Mouse (Mus musculus) embryonic facial prominence, embryonic 10.5 days (tissue): ENCODE results near the gene Fdx1. TPM values are rescaled to one million over a fixed set of nuclear protein-coding genes. Genes with fewer than 3 reads are reported as not detected.
A peak's percentile ranks its signal among the peaks of the same experiment; 100 is the strongest.

Source experiments
- DNase-seq: peaks from one replicate; pipeline ENCODE4 v3.0.0-alpha.2; 2017; ENCODE audit warnings: low spot score
- H3K27ac ChIP-seq: fragments of 300-500 bp; sonication (generic); replicated peaks from 2 replicates; pipeline ENCODE4 v1.5.1; 2016; ENCODE audit warnings: mild to moderate bottlenecking
- H3K27me3 ChIP-seq: fragments of 300-500 bp; sonication (generic); replicated peaks from 2 replicates; pipeline ENCODE4 v1.6.1; 2016; ENCODE audit warnings: low read depth, mild to moderate bottlenecking; ENCODE audit not compliant: poor library complexity, severe bottlenecking
- H3K36me3 ChIP-seq: fragments of 300-500 bp; sonication (generic); replicated peaks from 2 replicates; pipeline ENCODE4 v1.6.1; 2016; ENCODE audit warnings: mild to moderate bottlenecking, moderate library complexity
- H3K4me1 ChIP-seq: fragments of 300-500 bp; sonication (generic); 2 replicates; pipeline ENCODE4 v1.6.1; 2016
- H3K4me3 ChIP-seq: fragments of 300-500 bp; sonication (generic); 2 replicates; pipeline ENCODE4 v1.5.1; 2016; ENCODE audit warnings: mild to moderate bottlenecking, moderate library complexity
- H3K9me3 ChIP-seq: fragments of 300-500 bp; sonication (generic); 2 replicates; pipeline ENCODE4 v1.6.1; 2016; ENCODE audit warnings: mild to moderate bottlenecking
- WGBS: fragments of 180-500 bp; shearing (Covaris S2); methylation state at CpG from one replicate; pipeline ENCODE4 v1.1.7; 2016; 5-methylcytosine and 5-hydroxymethylcytosine counted together
- polyA plus RNA-seq: library from polyadenylated mRNA; unstranded; fragments of >200 nt; fragmentation: Nextera tagmentation; extraction: Ambion mirVana; gene quantifications from 2 replicates; pipeline ENCODE4 v1.2.1, GENCODE M21; 2016

Gene Fdx1
- polyA plus RNA-seq, 1 experiment from 2014 or later, result 59.5 TPM

DNA sequence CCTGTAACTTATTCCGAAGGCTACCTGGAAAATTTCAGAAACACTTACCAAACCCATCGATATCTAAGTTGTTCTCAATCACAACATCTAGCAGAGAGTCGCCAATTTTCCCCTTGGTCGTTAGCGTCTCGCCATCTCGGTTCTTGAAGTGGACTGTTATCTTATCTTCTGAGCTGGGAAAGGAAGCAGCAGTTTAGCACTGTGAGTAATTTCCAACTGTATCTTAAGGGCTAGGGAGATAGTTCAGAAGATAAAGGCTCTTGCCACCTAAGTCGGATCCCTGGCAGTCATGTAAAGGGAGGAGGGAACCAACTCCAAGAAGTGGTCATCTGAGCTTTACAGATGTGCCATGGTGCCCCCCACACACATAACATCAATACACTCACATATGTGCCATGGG lies 6.3 kb downstream of the Fdx1 start:
- no peak for DNase-seq
- Histone ChIP-seq H3K4me1 (0 out of 2 replicates have a peak, but pooled peaks cover 10% of the 10 kb centered on the region), H3K27me3 (no peaks in the 10 kb centered on the region), H3K9me3 (no peaks in the 10 kb centered on the region), H3K27ac (no peak overlapping the region), H3K4me3 (no peak overlapping the region), H3K36me3 (peaks cover 27% of the 10 kb centered on the region)
- 90% methylated on average over 8 of the region's 8 CpGs for WGBS

DNA sequence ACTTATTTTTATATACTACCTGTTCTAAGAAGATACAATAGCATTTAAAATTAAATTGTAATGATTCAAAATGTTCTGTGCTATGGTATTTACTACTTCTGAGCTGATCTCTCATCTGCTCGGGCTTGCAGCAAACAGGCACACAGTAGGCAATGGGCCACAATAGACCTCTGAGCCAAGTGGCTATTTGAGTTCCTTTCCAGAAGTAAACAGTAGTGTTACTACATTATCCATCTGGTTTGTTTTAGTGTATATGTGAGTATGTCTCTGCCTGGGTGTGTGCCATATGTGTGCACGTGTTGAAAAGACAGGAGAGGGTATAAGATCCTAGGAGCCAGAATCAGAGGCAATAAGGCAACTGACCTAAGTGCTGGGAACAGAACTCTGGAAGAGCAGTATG lies 6.9 kb downstream of the Fdx1 start:
- H3K36me3 ChIP-seq, result peaks cover 29% of the 10 kb centered on the region
- no peaks in the 10 kb centered on the region for H3K9me3 ChIP-seq
- no peak for DNase-seq
- no peak overlapping the region for H3K4me3 ChIP-seq
- H3K27me3 ChIP-seq, result no peaks in the 10 kb centered on the region
- WGBS, result 90% methylated on average over 2 of the region's 2 CpGs
- 0 out of 2 replicates have a peak, but pooled peaks cover 9% of the 10 kb centered on the region for H3K4me1 ChIP-seq
- H3K27ac ChIP-seq, result no peak overlapping the region

- H3K36me3 ChIP-seq, result peaks cover 41% of the 10 kb centered on the region
- H3K4me1 ChIP-seq, result no peaks in the 10 kb centered on the region
- H3K9me3 ChIP-seq, result no peaks in the 10 kb centered on the region
- WGBS, result 75% methylated on average over 2 of the region's 2 CpGs
- no peak overlapping the region for H3K27ac ChIP-seq
- H3K27me3 ChIP-seq, result no peaks in the 10 kb centered on the region
- no peak for DNase-seq
- H3K4me3 ChIP-seq, result no peak overlapping the region
These were observed 12.0 kb downstream of the Fdx1 start for GRCm38 (mm10) chr9:51951337-51951736.

DNA sequence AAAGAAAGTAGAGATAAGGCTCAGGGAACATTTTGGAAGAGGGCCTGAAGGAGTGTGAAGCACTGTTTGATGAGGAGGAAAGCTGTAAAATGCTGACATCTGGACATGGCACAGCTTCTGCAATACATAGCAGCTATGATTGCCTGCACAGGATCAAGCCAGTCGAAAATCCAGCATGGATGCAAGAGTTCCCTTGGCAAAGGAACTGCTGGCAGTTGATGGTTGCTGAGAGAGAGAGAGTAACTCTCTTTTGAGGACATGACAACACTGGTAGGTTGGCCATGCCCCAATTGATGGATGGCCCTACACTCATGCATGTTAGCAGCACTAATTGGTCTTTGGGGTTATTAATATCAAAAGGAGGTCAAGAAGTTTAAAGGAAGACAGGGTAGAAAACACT lies 12.7 kb downstream of the Fdx1 start:
- Histone ChIP-seq H3K27me3 (no peaks in the 10 kb centered on the region), H3K27ac (no peak overlapping the region), H3K36me3 (peaks cover 40% of the 10 kb centered on the region), H3K4me3 (no peak overlapping the region), H3K4me1 (no peaks in the 10 kb centered on the region), H3K9me3 (no peaks in the 10 kb centered on the region)
- 76% methylated on average over 1 of the region's 1 CpGs for WGBS
- DNase-seq, result no peak

GRCm38 (mm10) chr9:51950225-51950624 lies 13.1 kb downstream of the Fdx1 start:
- H3K27ac ChIP-seq, result no peak overlapping the region
- no peaks in the 10 kb centered on the region for H3K27me3 ChIP-seq
- DNase-seq, result no peak
- H3K9me3 ChIP-seq, result no peaks in the 10 kb centered on the region
- no peaks in the 10 kb centered on the region for H3K4me1 ChIP-seq
- WGBS, result 85% methylated on average over 3 of the region's 3 CpGs
- H3K36me3 ChIP-seq, result peaks cover 40% of the 10 kb centered on the region
- H3K4me3 ChIP-seq, result no peak overlapping the region

GRCm38 (mm10) chr9:51943934-51944333 lies 19.4 kb downstream of the Fdx1 start:
- Histone ChIP-seq H3K9me3 (no peaks in the 10 kb centered on the region), H3K36me3 (peaks cover 31% of the 10 kb centered on the region), H3K4me1 (no peaks in the 10 kb centered on the region), H3K4me3 (no peak overlapping the region), H3K27ac (no peak overlapping the region), H3K27me3 (no peaks in the 10 kb centered on the region)
- 91% methylated on average over 6 of the region's 6 CpGs for WGBS
- DNase-seq, result no peak

DNA sequence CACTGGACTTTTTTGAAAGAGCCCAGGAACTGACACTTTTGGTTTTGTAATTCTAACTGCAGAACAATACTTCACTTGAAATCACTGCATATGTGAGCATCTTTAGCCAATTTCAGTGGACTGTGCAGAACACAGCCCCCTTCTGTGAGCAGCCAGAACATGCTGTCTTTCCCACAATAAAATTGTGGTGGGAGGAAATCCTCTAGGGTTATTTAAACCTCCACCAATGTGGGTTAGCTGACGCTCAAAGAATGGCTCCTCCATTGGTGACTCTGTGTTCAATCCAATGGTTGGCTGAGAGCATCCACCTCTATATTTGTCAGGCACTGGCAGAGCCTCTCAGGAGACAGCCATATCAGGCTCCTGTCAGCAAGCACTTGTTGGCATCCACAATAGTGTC lies 28.7 kb downstream of the Fdx1 start:
- no peak overlapping the region for H3K4me3 ChIP-seq
- H3K36me3 ChIP-seq, result no peaks in the 10 kb centered on the region
- H3K27me3 ChIP-seq, result no peaks in the 10 kb centered on the region
- no peak overlapping the region for H3K27ac ChIP-seq
- 80% methylated on average over 1 of the region's 1 CpGs for WGBS
- no peak for DNase-seq
- no peaks in the 10 kb centered on the region for H3K9me3 ChIP-seq
- no peaks in the 10 kb centered on the region for H3K4me1 ChIP-seq

GRCm38 (mm10) chr9:51931997-51932396 lies 31.4 kb downstream of the Fdx1 start:
- no peaks in the 10 kb centered on the region for H3K27me3 ChIP-seq
- WGBS, result 88% methylated on average over 3 of the region's 3 CpGs

GRCm38 (mm10) chr9:51931054-51931690 lies 32.2 kb downstream of the Fdx1 start:
- H3K4me1 ChIP-seq, result peaks cover 20% of the 10 kb centered on the region
- H3K27me3 ChIP-seq, result no peaks in the 10 kb centered on the region
- no peaks in the 10 kb centered on the region for H3K9me3 ChIP-seq
- H3K4me3 ChIP-seq, result no peak overlapping the region
- no peaks in the 10 kb centered on the region for H3K36me3 ChIP-seq
- no peak overlapping the region for H3K27ac ChIP-seq
- DNase-seq, result no peak
- WGBS, result 92% methylated on average over 7 of the region's 7 CpGs

More at GRCm38 (mm10) chr9:51931997-51932396, 31.4 kb downstream of the Fdx1 start:
- DNase-seq, result no peak
- Histone ChIP-seq H3K36me3 (no peaks in the 10 kb centered on the region), H3K9me3 (no peaks in the 10 kb centered on the region), H3K4me1 (peaks cover 20% of the 10 kb centered on the region), H3K27ac (no peak overlapping the region), H3K4me3 (no peak overlapping the region)

GRCm38 (mm10) chr9:51929972-51930371 lies 33.4 kb downstream of the Fdx1 start:
- WGBS, result 84% methylated on average over 5 of the region's 5 CpGs
- H3K27me3 ChIP-seq, result no peaks in the 10 kb centered on the region
- H3K4me3 ChIP-seq, result no peak overlapping the region
- H3K27ac ChIP-seq, result no peak overlapping the region
- no peak for DNase-seq
- H3K36me3 ChIP-seq, result no peaks in the 10 kb centered on the region
- H3K9me3 ChIP-seq, result no peaks in the 10 kb centered on the region
- peaks cover 20% of the 10 kb centered on the region for H3K4me1 ChIP-seq

- WGBS, result 64% methylated on average over 7 of the region's 7 CpGs
- peak overlapping the region; percentile 26; the same call in 1 of the 2 replicates for H3K27ac ChIP-seq
These were observed 34.7 kb downstream of the Fdx1 start for GRCm38 (mm10) chr9:51928659-51929058.

GRCm38 (mm10) chr9:51928116-51928515 lies 35.2 kb downstream of the Fdx1 start:
- peak; percentile 38 for DNase-seq
- Histone ChIP-seq H3K4me1 (peaks cover 20% of the 10 kb centered on the region), H3K36me3 (no peaks in the 10 kb centered on the region), H3K9me3 (no peaks in the 10 kb centered on the region), H3K27me3 (no peaks in the 10 kb centered on the region), H3K27ac (no peak overlapping the region; the same call in 1 of the 2 replicates), H3K4me3 (no peak overlapping the region)
- WGBS, result 40% methylated on average over 10 of the region's 10 CpGs

More at GRCm38 (mm10) chr9:51928659-51929058, 34.7 kb downstream of the Fdx1 start:
- Histone ChIP-seq H3K4me3 (no peak overlapping the region), H3K27me3 (no peaks in the 10 kb centered on the region), H3K9me3 (no peaks in the 10 kb centered on the region), H3K36me3 (no peaks in the 10 kb centered on the region), H3K4me1 (peaks cover 20% of the 10 kb centered on the region)
- no peak for DNase-seq

DNA sequence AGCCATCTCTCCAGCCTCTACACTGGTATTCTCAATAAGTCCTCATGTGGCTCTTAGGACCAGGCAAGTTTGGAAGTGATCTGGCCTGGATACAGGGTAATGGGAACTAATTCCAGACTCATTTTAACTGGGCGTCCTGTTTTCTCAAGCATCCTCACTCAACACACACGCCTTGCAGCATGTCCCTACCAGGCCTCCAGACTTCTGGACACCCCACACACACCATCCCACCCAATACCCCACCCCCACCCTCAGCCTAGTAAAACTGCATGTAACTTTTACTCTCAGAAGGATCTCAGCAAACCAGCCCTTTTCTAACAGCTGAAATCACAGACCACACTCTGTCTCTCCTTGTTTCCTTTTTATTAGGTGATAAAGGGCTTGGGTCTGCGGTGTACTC lies 35.7 kb downstream of the Fdx1 start:
- Histone ChIP-seq H3K27ac (no peak overlapping the region; the same call in 1 of the 2 replicates), H3K9me3 (no peaks in the 10 kb centered on the region), H3K27me3 (no peaks in the 10 kb centered on the region), H3K4me3 (no peak overlapping the region), H3K4me1 (peaks cover 20% of the 10 kb centered on the region), H3K36me3 (no peaks in the 10 kb centered on the region)
- DNase-seq, result no peak
- WGBS, result 77% methylated on average over 3 of the region's 3 CpGs
